Mouse (Mus musculus): ENCODE results near the gene Rgs3. TPM values are rescaled to one million over a fixed set of nuclear protein-coding genes. Genes with fewer than 3 reads are reported as not detected.
"Not testable (repeated sequence)": the region's sequence is repeated elsewhere in the genome, so short reads cannot be mapped to it uniquely, and the experiment has no call there.

Gene Rgs3
- total RNA-seq, 2 experiments from 2014 or later: 45.4 to 45.5 TPM

DNA sequence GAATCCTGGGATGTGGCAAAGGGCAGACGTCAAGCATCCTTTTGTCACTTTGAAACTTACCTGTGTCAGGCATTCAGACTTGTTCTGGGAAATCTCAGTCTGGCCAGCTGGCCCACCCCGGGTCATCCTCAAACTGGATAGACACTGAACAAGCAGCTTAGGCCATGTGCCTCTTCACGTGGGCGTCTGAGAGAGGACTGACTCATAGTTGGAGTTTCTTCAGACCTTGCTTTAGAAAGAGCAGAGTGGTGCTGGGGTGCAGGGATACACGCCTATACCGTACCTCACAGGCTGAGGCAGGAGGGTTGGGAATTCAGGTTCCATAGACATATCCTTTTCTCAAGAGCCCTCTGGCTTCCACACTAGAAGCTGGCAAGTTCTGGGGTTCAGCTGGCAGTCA is 15.9 kb upstream of the Rgs3 start:
- DNase-seq (ENCODE audit: low spot score in 2 of 2): no peak

DNA sequence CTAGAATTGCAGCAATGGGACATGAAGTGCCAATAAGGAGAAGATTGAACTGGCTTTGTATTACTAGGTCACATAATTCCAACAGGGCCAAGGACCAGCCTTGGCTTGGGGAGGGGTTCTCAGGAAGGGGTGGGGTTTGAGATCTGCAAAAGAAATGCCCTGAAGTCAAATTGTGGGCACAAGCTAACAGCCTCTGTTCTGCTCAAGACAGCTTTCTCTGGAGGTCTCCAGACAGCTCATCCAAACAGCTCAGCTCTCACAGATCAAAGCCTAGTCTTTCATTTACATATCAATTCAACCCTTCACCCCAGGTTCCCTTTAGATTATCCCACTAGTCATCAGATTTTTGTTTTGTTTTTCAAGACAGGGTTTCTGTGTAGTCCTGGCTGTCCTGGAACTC is 14.8 kb upstream of the Rgs3 start:
- no peak for DNase-seq (ENCODE audit: low spot score in 2 of 2)

- no peak for DNase-seq (ENCODE audit: low spot score in 2 of 2)
These were observed 7.7 kb upstream of the Rgs3 start for GRCm38 (mm10) chr4:62551966-62552365.

- DNase-seq (ENCODE audit: low spot score in 2 of 2): no peak
These were observed 2.2 kb upstream of the Rgs3 start for GRCm38 (mm10) chr4:62557436-62557835.

DNA sequence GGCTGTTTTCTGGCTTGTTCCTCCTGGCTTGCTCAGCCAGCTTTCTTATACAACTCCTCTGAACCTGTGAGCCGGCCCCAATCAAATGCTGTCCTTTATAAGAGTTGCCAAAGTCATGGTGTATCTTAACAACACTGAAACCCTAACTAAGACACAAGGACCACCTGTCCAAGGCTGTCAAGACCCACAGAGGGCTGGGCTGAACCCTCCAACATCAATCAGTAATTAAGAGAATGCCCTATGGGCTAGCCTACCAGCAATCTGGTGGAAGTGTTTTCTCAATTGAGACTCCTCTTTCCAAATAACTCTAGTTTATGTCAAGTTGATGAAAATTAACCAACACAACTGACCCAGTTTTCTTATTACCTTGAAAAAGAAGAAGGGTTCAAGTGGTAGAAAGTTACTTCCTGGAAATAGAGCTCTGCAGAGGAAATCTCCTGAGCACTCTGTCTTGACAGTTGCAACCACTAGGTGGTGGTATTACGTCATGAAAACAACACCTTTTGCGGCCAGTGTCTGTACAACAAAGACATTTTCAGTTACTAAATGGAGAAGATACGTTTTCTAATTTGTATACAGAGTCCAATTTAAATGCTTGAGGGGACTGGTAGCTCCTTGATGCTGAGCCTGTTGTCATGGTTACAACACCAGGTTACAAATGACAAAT is 1.4 kb downstream of the Rgs3 start:
- DNase-seq (ENCODE audit: low spot score in 2 of 2): peak in 1 of 2 experiments; percentile 46

- DNase-seq (ENCODE audit: low spot score in 2 of 2): no peak
These were observed 2.0 kb downstream of the Rgs3 start for GRCm38 (mm10) chr4:62561630-62562001.

- DNase-seq (ENCODE audit: low spot score in 2 of 2): no peak
These were observed 2.4 kb downstream of the Rgs3 start for GRCm38 (mm10) chr4:62562006-62562405.

GRCm38 (mm10) chr4:62566530-62566929 is 6.9 kb downstream of the Rgs3 start:
- DNase-seq (ENCODE audit: low spot score in 2 of 2): no peak

GRCm38 (mm10) chr4:62567696-62568095 is 8.0 kb downstream of the Rgs3 start:
- no peak for DNase-seq (ENCODE audit: low spot score in 2 of 2)

- DNase-seq (ENCODE audit: low spot score in 2 of 2): no peak
These were observed 8.7 kb downstream of the Rgs3 start for GRCm38 (mm10) chr4:62568359-62568758.

DNA sequence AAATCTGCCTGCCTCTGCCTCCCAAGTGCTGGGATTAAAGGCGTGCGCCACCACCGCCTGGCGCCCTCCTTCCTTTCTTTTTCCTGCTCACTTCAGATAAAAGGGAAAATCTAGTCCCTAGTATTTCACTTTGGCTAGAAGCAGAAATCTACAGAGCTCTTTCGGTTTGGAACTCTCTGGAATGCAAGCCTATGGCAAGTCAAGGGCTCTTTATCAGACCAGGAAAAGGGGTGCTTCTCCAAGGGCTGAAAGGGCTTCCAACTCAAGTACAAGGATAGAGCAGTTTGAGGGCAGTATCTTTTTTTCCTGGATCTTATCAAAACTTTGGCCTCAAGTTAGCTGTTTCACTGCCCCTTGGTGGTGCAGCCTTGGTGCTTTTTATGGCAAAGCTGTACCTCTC is 10.0 kb downstream of the Rgs3 start:
- no peak for DNase-seq (ENCODE audit: low spot score in 2 of 2)

- no peak for DNase-seq (ENCODE audit: low spot score in 2 of 2)
These were observed 10.4 kb downstream of the Rgs3 start for GRCm38 (mm10) chr4:62570029-62570428.

DNA sequence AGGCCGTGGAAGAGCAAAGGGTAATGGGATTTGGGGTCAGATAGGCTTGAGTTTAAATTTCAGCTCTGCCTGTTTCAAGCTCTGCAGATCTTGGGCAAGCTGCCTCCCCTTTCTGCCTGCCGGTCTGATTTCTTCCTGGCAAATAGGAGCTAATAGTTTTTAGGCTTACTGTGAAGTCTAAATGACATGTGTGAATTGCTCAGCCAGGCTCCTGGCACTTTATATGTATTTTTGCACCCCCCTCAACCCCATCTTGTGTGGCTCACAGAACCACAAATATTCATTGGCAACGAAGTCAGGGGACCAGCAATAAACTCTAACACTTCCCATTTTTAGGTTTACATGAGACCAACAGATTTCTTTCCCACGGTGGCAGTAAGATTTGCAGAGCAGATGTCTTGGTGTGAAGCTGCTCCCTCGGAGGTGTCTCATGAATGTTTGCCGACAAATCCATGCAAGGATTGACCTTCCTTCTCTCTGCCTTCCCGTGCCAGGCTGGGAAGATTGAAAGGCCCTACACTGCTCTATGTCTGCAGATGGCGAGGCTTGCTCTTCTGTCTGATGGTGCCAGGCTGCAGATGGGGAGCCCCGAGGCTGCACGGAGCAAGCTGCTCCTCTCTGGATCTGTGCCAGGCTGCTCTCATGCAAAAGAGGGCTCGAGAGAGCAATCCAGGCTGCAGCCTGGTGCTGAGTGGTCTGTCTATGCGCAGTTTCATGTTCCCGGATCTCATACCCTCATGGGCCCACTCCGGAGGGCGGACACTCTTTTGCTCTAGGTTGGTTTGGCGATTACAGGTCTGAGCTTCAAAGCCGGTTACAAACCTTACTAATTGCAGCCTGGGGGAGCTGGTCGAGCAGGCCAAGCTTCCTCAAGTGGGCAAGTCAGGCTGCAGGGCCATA is 23.0 kb downstream of the Rgs3 start:
- DNase-seq (ENCODE audit: low spot score in 2 of 2): no peak

DNA sequence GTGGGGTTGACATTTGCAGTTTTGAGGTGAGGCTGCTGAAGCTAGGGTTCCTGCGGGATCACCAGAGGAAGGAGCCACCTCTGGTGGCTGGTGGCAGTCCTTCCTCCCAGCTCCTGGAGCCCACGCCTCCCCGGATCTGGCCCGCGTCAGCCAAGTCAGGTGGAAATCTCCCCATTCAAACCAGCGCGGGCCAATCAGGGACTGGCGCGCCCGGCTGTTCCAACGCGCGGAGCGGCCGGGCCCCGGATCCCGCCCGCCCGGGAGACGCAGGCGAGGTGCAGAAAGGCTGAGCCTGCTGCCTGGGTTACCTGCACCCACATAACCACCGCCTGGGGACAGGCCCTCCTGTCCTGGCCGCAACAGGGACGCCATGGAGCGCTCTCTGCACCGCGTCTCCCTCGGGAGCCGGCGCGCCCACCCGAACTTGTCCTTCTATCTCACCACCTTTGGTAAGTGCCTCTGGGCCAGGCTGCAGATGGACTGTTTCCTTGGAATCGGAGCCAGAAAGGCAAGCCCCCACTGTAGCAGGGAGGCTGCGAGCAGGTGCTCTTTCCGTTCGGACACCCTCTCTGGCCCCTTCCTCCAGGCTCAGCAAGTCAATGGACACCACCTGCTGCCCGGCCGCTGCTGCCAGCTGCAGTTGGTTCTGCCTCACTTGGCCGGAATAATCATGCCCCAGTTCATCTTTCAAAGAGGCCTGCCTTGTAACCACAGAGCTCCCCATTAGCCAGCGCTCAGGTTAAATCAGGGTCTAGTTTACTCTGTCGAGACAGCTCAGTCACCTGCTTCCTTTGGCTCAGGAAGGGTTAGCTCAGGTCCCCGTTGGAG is 23.8 kb downstream of the Rgs3 start:
- DNase-seq (ENCODE audit: low spot score in 2 of 2): peak in 1 of 2 experiments; percentile 16

DNA sequence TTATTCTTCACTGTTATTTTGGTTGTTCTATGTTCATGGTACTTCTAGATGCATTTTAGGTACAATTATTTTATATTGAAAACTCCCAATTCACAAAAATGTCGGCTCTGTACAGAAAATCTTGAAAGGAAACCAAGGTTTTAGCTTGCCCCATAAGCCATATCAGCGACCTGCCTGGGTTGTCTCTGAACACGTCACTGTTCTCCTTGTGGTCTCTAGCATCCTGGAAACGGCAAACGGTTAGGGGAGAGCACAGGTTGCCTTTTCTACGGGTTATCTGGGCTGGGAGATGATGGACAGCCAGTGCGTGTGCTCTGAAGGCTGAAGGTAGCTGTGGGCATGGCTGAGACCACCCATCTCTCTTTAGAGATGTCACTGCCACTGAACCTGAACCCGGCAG is 27.4 kb downstream of the Rgs3 start:
- DNase-seq (ENCODE audit: low spot score in 2 of 2): no peak

DNA sequence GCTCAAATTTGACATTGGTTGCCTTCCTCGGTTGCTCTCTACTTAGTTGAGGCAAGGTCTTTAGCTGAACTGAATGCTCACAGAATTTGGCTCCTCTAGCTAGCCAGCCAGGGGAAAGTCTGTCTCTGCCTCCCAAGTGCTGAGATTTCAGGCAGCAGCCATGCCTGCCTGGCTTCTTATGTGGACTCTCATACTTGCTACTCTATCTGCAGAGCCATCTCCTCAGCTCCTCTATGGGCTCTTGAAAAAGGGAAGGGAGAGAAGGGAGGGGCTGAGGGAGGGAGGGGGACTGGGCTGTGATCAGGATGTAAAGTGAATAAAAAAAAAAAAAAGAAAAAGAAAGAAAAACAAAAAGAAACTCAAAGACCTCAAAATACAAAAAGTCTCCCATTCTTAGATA is 31.2 kb downstream of the Rgs3 start:
- DNase-seq (ENCODE audit: low spot score in 2 of 2): no peak

DNA sequence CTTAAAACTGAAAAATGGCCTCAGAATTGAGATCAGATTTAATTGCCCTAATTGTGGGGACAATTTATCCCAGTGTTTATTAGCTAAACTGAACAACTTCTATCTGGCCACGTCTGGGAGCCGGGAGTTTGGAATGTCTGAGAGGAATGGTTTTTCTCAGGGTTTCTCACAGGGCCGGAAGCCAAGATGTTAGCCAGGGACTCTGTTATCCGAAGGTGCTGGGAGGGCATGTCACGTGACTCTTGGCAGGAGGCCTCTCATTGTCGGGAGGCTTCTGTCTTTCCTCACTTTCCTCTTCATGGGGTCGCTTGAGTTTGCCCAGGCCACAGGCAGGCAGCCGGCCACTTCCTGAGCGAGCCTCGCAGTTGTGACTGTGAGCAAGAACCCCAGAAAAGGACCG is 31.7 kb downstream of the Rgs3 start:
- no peak for DNase-seq (ENCODE audit: low spot score in 2 of 2)

- DNase-seq (ENCODE audit: low spot score in 2 of 2): not testable (repeated sequence)
These were observed 34.0 kb downstream of the Rgs3 start for GRCm38 (mm10) chr4:62593546-62594240.

- DNase-seq (ENCODE audit: low spot score in 2 of 2): no peak
These were observed 34.8 kb downstream of the Rgs3 start for GRCm38 (mm10) chr4:62594442-62594841.

DNA sequence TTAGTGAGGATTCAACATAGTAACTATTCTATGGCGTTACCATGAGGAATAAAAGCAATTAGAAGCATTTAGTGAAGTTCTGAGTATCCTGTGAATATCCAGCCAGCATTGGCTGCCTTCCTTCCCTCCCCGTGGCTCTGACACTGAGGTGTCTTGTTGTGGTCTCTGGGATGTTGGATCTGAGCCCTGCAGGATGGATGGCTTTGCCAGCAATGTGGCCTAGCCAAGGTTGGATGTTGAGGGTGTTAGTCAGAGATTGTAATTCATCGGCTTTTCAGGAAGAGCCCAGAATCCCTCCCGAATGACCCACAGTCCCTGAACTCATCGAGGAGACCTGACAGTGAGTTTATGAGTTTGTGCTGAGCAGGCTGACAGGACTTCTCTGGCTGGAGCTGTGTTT is 36.4 kb downstream of the Rgs3 start:
- peak in 1 of 2 experiments; percentile 40 for DNase-seq (ENCODE audit: low spot score in 2 of 2)

- DNase-seq (ENCODE audit: low spot score in 2 of 2): no peak
These were observed 40.9 kb downstream of the Rgs3 start for GRCm38 (mm10) chr4:62600549-62600948.

Measured in adrenal gland, postnatal 4 days (tissue).